Mouse (Mus musculus): Measurements from ENCODE around the gene Ltbp1. TPM values are rescaled to one million over a fixed set of nuclear protein-coding genes. Genes with fewer than 3 reads are reported as not detected.

Gene Ltbp1
- polyA plus RNA-seq, 1 experiment = 3.7 TPM

DNA sequence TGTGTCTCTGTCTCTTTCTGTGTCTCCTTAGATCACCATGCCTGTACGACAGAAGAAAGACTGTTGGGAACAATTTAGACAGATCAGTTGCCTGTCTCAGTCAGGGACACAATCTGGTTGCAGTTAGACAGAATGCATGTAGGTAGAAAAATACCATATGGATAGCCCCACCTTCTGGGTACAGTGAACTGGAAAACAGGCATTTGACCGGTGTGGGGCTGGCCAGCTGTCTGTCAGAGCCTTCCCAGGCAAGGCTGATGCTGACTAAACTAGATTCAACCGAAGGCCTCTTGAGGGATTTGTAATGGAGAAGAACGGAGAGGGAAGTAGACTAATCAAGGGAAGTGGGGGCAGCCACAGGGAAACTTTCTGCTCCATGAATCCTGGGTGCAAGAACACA is 156.6 kb downstream of the Ltbp1 start:
- no peak for TF ChIP-seq CTCF (IDR thresholded peaks at IDR 0.05; ENCODE audit: extremely low read depth, insufficient read depth, insufficient read length, insufficient replicate concordance)
- H3K4me3 ChIP-seq (ENCODE audit: extremely low read depth, insufficient read depth, insufficient read length) = no peak overlapping the region
- H3K36me3 ChIP-seq (ENCODE audit: control insufficient read depth, insufficient read depth, low read length) = no peaks in the 10 kb centered on the region
- no peak for DNase-seq (ENCODE audit: low read depth in 1 of 2, low spot score in 2 of 2)
- WGBS = 86% methylated on average over 4 of the region's 4 CpGs
- no peaks in the 10 kb centered on the region for H3K4me1 ChIP-seq (ENCODE audit: control insufficient read depth, insufficient read depth, insufficient read length)
- H3K27me3 ChIP-seq (ENCODE audit: control insufficient read depth, insufficient read depth, low read length) = no peaks in the 10 kb centered on the region
- no peak overlapping the region for H3K27ac ChIP-seq (ENCODE audit: insufficient read depth, low read length)

DNA sequence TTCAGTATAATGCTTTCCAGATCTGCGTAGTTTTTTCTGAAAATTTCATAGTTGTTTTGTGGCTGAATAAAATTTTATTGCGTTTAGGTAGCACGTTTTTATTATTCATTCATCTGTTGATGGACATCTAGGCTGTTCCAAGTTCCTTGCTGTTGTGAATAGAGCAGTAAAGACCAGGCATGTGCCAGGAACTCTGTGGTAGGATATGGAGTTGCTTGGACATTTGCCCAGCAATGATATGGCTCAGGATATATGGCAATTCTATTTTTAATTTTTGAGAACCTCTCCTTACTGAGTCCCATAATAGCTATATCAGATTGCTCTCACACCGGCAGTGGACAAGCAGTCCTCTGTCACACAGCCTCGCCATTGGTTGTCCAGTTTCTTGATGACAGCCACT is 159.2 kb downstream of the Ltbp1 start:
- no peak for TF ChIP-seq CTCF (IDR thresholded peaks at IDR 0.05; ENCODE audit: extremely low read depth, insufficient read depth, insufficient read length, insufficient replicate concordance)
- TF ChIP-seq POLR2A (IDR thresholded peaks at IDR 0.05; ENCODE audit: low read depth, low read length) = no peak
- no peak overlapping the region for H3K4me3 ChIP-seq (ENCODE audit: extremely low read depth, insufficient read depth, insufficient read length)
- WGBS = 86% methylated on average over 5 of the region's 5 CpGs
- DNase-seq (ENCODE audit: low read depth in 1 of 2, low spot score in 2 of 2) = no peak
- no peak overlapping the region for H3K27ac ChIP-seq (ENCODE audit: insufficient read depth, low read length)
- no peaks in the 10 kb centered on the region for H3K36me3 ChIP-seq (ENCODE audit: control insufficient read depth, insufficient read depth, low read length)
- H3K27me3 ChIP-seq (ENCODE audit: control insufficient read depth, insufficient read depth, low read length) = no peaks in the 10 kb centered on the region
- no peaks in the 10 kb centered on the region for H3K4me1 ChIP-seq (ENCODE audit: control insufficient read depth, insufficient read depth, insufficient read length)

DNA sequence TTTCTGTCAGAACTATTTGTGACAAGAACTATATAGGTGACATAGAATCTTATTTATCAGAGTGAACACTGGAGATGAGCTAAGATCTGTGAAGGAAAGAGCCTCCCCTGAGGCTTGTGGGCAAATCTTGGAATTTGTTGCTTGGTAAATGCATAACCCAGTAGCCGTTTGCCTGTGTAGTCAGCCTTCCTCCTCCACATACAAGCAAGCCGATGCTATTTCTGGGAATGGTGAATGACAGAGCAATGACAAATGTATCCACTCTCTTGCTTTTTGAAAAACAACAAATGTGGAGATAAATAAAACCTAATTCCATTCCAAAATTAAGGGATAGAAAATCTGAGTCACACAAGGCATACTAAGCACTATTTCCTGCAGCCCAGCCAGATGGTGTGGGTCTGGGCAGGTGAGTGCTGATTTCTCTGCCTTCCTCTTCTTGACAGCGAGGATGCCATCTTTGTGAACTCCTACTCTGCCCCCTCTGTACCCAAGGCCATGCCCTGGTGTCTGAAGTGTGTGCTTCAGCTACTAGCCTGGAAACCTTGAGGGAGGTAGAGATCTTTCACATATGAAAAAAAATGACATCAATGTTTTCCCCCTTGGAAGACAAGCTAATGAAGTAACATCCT is 163.3 kb downstream of the Ltbp1 start:
- H3K4me3 ChIP-seq (ENCODE audit: extremely low read depth, insufficient read depth, insufficient read length) = no peak overlapping the region
- H3K36me3 ChIP-seq (ENCODE audit: control insufficient read depth, insufficient read depth, low read length) = no peaks in the 10 kb centered on the region
- no peaks in the 10 kb centered on the region for H3K4me1 ChIP-seq (ENCODE audit: control insufficient read depth, insufficient read depth, insufficient read length)
- no peak for DNase-seq (ENCODE audit: low read depth in 1 of 2, low spot score in 2 of 2)
- no peaks in the 10 kb centered on the region for H3K27me3 ChIP-seq (ENCODE audit: control insufficient read depth, insufficient read depth, low read length)
- WGBS = 79% methylated on average over 3 of the region's 3 CpGs
- TF ChIP-seq POLR2A (IDR thresholded peaks at IDR 0.05; ENCODE audit: low read depth, low read length) = no peak
- TF ChIP-seq CTCF (IDR thresholded peaks at IDR 0.05; ENCODE audit: extremely low read depth, insufficient read depth, insufficient read length, insufficient replicate concordance) = no peak
- H3K27ac ChIP-seq (ENCODE audit: insufficient read depth, low read length) = no peak overlapping the region

DNA sequence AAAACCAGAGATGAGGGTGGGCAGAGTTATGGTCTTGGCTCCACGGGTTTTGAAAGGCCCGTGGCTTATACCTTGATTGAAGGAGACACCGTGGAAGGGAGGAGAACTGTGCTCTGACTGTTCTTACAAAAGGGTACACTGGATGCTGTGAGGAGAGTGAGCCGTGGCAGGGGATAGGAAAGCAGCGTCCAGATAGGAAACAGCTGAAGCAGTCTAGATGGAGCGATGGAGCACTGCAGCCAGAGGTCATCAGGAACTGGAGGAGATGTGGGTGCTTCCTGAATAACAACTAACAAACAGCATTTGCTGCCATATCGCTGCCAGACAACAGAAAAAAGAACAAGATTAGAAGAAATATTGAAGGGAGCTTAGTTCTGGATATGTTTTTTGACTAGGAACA is 166.3 kb downstream of the Ltbp1 start:
- no peak for TF ChIP-seq POLR2A (IDR thresholded peaks at IDR 0.05; ENCODE audit: low read depth, low read length)
- no peak for TF ChIP-seq CTCF (IDR thresholded peaks at IDR 0.05; ENCODE audit: extremely low read depth, insufficient read depth, insufficient read length, insufficient replicate concordance)
- DNase-seq (ENCODE audit: low read depth in 1 of 2, low spot score in 2 of 2) = no peak
- no peak overlapping the region for H3K4me3 ChIP-seq (ENCODE audit: extremely low read depth, insufficient read depth, insufficient read length)
- H3K27ac ChIP-seq (ENCODE audit: insufficient read depth, low read length) = no peak overlapping the region
- no peaks in the 10 kb centered on the region for H3K27me3 ChIP-seq (ENCODE audit: control insufficient read depth, insufficient read depth, low read length)
- no peaks in the 10 kb centered on the region for H3K4me1 ChIP-seq (ENCODE audit: control insufficient read depth, insufficient read depth, insufficient read length)
- no peaks in the 10 kb centered on the region for H3K36me3 ChIP-seq (ENCODE audit: control insufficient read depth, insufficient read depth, low read length)
- 59% methylated on average over 7 of the region's 7 CpGs for WGBS

DNA sequence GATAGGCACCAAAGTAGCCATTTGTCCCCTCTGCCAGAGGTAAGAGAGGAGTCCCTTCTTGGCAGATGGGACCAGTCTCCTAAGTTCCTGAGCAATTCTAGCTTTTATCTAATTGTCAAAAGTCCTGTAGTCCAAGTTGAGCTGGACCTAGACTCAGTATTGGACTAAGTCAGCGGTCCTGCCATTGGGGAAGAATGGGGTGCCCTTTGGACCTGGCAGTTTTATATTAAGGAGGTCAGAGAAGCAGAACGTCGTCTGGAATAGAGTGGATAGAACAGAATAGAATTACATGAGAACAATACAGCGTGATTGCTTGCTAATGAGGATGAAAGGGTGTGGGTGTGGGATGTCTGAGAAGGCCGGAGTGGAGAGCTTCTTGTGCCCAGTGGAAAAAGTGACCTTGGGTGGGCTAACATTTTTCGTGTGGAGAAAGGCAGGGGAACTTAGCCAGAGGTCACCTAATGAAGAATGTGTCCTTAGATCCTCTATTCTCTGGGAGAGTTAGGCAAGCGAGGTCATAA is 167.4 kb downstream of the Ltbp1 start:
- Histone ChIP-seq H3K27ac (ENCODE audit: insufficient read depth, low read length) (no peak overlapping the region), H3K4me1 (ENCODE audit: control insufficient read depth, insufficient read depth, insufficient read length) (no peaks in the 10 kb centered on the region), H3K4me3 (ENCODE audit: extremely low read depth, insufficient read depth, insufficient read length) (no peak overlapping the region), H3K36me3 (ENCODE audit: control insufficient read depth, insufficient read depth, low read length) (no peaks in the 10 kb centered on the region), H3K27me3 (ENCODE audit: control insufficient read depth, insufficient read depth, low read length) (no peaks in the 10 kb centered on the region)
- WGBS = 91% methylated on average over 7 of the region's 7 CpGs
- no peak for TF ChIP-seq POLR2A (IDR thresholded peaks at IDR 0.05; ENCODE audit: low read depth, low read length)
- no peak for TF ChIP-seq CTCF (IDR thresholded peaks at IDR 0.05; ENCODE audit: extremely low read depth, insufficient read depth, insufficient read length, insufficient replicate concordance)
- DNase-seq (ENCODE audit: low read depth in 1 of 2, low spot score in 2 of 2) = no peak

DNA sequence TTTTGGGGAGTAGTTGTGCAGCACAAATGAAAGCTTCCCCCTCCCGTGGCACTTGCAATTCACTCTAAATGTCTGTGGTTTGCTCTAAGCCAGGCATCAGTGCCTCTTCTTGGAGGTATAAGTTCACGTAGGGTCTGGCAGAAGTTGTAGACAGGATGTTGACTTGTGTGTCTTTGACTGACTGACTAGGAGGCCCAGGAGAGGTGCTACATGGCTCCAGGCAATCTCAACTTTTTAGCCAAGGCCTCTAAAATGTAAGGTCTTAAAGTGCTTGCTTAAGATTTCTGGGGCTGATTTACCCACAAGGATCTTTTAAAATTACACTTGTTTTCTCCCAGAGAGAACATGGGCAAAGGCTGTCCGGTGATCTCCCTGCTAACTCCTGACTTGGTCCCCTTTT is 169.1 kb downstream of the Ltbp1 start:
- no peaks in the 10 kb centered on the region for H3K36me3 ChIP-seq (ENCODE audit: control insufficient read depth, insufficient read depth, low read length)
- WGBS = 55% methylated on average over 3 of the region's 3 CpGs
- H3K4me3 ChIP-seq (ENCODE audit: extremely low read depth, insufficient read depth, insufficient read length) = no peak overlapping the region
- no peak for DNase-seq (ENCODE audit: low read depth in 1 of 2, low spot score in 2 of 2)
- TF ChIP-seq CTCF (IDR thresholded peaks at IDR 0.05; ENCODE audit: extremely low read depth, insufficient read depth, insufficient read length, insufficient replicate concordance) (no peak), POLR2A (IDR thresholded peaks at IDR 0.05; ENCODE audit: low read depth, low read length) (no peak)
- H3K27ac ChIP-seq (ENCODE audit: insufficient read depth, low read length) = no peak overlapping the region
- no peaks in the 10 kb centered on the region for H3K4me1 ChIP-seq (ENCODE audit: control insufficient read depth, insufficient read depth, insufficient read length)
- H3K27me3 ChIP-seq (ENCODE audit: control insufficient read depth, insufficient read depth, low read length) = no peaks in the 10 kb centered on the region

Data from spleen, adult 2 months (tissue).